Mouse (Mus musculus) limb, embryonic 14.5 days (tissue): Measurements from ENCODE around the gene Tpst2. TPM values are rescaled to one million over a fixed set of nuclear protein-coding genes. Genes with fewer than 3 reads are reported as not detected.

ENCODE experiments used
- ATAC-seq: fragments of 200-750 bp; cut with Nextera tagmentation; 2 replicates; pipeline ENCODE4 v1.8.0; 2017; ENCODE audit warnings: low read depth, moderate number of reproducible peaks, moderate TSS enrichment; ENCODE audit not compliant: low FRiP score
- DNase-seq: peaks from one replicate; pipeline ENCODE4 v3.0.0-alpha.2; 2015; ENCODE audit warnings: low spot score
- H3K27ac ChIP-seq: fragments of 300-500 bp; sonication (generic); replicated peaks from 2 replicates; pipeline ENCODE4 v1.5.1; 2014; ENCODE audit warnings: low read depth, mild to moderate bottlenecking, low read length, moderate library complexity, mixed read lengths
- H3K27me3 ChIP-seq: fragments of 300-500 bp; sonication (generic); 2 replicates; pipeline ENCODE4 v1.6.1; 2014; ENCODE audit warnings: low read length, mixed read lengths; ENCODE audit not compliant: control insufficient read depth, insufficient read depth
- H3K36me3 ChIP-seq: fragments of 300-500 bp; sonication (generic); 2 replicates; pipeline ENCODE4 v1.6.1; 2014; ENCODE audit warnings: mild to moderate bottlenecking, low read length, moderate library complexity, mixed read lengths; ENCODE audit not compliant: control insufficient read depth, insufficient read depth
- H3K4me1 ChIP-seq: fragments of 300-500 bp; sonication (generic); 2 replicates; pipeline ENCODE4 v1.6.1; 2014; ENCODE audit warnings: antibody characterized with exemption, low read length, mixed read lengths; ENCODE audit not compliant: control insufficient read depth, insufficient read depth
- H3K4me2 ChIP-seq: fragments of 300-500 bp; sonication (generic); replicated peaks from 2 replicates; pipeline ENCODE4 v1.6.1; 2014; ENCODE audit warnings: low read depth, mild to moderate bottlenecking, low read length, moderate library complexity; ENCODE audit not compliant: severe bottlenecking
- H3K4me3 ChIP-seq: fragments of 300-500 bp; sonication (generic); replicated peaks from 2 replicates; pipeline ENCODE4 v1.5.1; 2014; ENCODE audit warnings: low read length
- H3K9ac ChIP-seq: fragments of 300-500 bp; sonication (generic); 2 replicates; pipeline ENCODE4 v1.6.1; 2014; ENCODE audit warnings: mild to moderate bottlenecking, low read depth, low read length, moderate library complexity; ENCODE audit not compliant: severe bottlenecking
- H3K9me3 ChIP-seq: fragments of 300-500 bp; sonication (generic); 2 replicates; pipeline ENCODE4 v1.6.1; 2016; ENCODE audit warnings: low read length; ENCODE audit not compliant: control insufficient read depth
- POLR2A ChIP-seq: fragments of 200-500 bp; IDR thresholded peaks from 2 replicates; pipeline ENCODE4 v1.8.0; 2012; ENCODE audit warnings: inconsistent platforms, mild to moderate bottlenecking, moderate library complexity, borderline replicate concordance; ENCODE audit not compliant: insufficient read depth, insufficient read length; ENCODE audit errors: extremely low read depth
- WGBS: fragments of 180-500 bp; shearing (Covaris S2); extraction: QIAGEN DNeasy Blood & Tissue Kit; methylation state at CpG from one replicate; pipeline ENCODE4 v1.1.7; 2014; 5-methylcytosine and 5-hydroxymethylcytosine counted together
- polyA plus RNA-seq, 2 experiments: library from polyadenylated mRNA; depleted of rRNA in 1 of 2; stranded (reverse) in 1 of 2; unstranded in 1 of 2; fragments of >200 nt; fragmentation: Nextera tagmentation in 1 of 2; extraction: Ambion mirVana in 1 of 2; gene quantifications; 2 replicates each; pipeline versions ENCODE4 v1.2.1 to v1.2.3; 2012 to 2014

Tpst2 gene
- polyA plus RNA-seq, 2 experiments: 37.0 to 39.7 TPM

DNA sequence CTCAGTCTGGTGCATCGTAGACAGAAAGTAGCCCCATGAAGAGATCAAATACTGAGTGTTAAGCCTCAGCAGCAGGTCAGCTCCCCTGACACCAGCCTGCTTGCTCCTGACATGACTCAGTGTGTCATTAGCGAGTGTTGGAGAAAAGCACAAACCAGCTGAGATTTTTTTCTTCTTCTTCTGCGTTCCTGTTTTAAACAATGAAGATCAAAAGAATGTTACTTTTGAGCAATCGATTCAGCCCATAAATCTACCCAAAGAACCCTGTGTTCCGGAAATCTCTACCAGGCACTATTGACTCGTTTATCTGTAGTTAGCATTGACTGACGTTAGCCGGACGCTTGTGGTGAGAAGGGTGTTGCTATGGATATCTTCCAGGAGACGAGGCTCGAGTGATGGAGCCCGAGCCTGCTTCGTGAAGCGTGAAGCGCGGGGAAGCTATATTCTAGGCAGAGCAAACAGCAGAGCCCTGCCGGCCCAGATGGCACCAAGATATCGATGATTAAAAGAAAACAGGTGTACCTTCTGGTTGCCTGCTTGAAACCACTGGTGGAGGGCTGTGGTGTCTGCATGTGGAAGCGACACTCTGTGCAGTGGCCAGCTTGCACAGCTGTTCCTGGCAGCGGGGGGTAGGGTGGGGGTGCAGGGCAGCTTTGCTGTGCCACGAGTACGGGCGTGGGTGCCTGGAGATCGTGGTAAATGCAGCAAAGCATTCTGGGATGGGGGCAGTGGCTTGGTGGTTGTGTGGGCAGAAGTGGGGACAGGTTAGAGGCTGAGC lies 5.5 kb upstream of the Tpst2 start:
- Histone ChIP-seq H3K4me3 (no peak overlapping the region), H3K27ac (no peak overlapping the region), H3K4me2 (no peak overlapping the region), H3K9ac (no peak overlapping the region), H3K4me1 (peaks cover 10% of the 10 kb centered on the region), H3K27me3 (0 out of 2 replicates have a peak, but pooled peaks cover 6% of the 10 kb centered on the region), H3K9me3 (no peaks in the 10 kb centered on the region), H3K36me3 (no peaks in the 10 kb centered on the region)
- DNase-seq: no peak
- no peak for TF ChIP-seq POLR2A
- WGBS: 44% methylated on average over 24 of the region's 24 CpGs
- no peak for ATAC-seq

DNA sequence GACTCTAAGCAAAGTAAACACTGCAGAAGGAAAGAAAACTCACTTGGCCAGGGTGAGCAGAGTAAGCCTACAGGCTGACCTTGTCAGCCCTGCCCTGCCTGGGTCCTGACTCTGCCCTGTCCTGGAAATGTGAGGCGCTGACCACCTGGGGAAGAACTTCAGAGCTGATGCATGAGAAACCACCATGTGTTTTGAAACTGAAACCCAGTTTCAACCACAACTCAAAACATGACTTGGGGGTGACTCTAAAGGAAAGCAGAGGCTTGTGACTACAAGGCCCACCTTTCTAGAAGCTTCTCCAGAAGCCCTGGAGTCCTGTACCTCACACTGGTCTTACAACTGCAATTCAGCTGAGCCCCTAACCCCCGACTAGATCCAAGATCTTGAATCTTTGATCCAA lies 3.6 kb upstream of the Tpst2 start:
- no peak for ATAC-seq
- no peak for DNase-seq
- H3K4me3 ChIP-seq: no peak overlapping the region
- WGBS: 77% methylated on average over 2 of the region's 2 CpGs
- no peak for TF ChIP-seq POLR2A
- peaks cover 16% of the 10 kb centered on the region for H3K4me1 ChIP-seq
- H3K9me3 ChIP-seq: no peaks in the 10 kb centered on the region
- no peak overlapping the region for H3K27ac ChIP-seq
- H3K4me2 ChIP-seq: no peak overlapping the region
- H3K36me3 ChIP-seq: no peaks in the 10 kb centered on the region
- 0 out of 2 replicates have a peak, but pooled peaks cover 6% of the 10 kb centered on the region for H3K27me3 ChIP-seq
- H3K9ac ChIP-seq: no peak overlapping the region

DNA sequence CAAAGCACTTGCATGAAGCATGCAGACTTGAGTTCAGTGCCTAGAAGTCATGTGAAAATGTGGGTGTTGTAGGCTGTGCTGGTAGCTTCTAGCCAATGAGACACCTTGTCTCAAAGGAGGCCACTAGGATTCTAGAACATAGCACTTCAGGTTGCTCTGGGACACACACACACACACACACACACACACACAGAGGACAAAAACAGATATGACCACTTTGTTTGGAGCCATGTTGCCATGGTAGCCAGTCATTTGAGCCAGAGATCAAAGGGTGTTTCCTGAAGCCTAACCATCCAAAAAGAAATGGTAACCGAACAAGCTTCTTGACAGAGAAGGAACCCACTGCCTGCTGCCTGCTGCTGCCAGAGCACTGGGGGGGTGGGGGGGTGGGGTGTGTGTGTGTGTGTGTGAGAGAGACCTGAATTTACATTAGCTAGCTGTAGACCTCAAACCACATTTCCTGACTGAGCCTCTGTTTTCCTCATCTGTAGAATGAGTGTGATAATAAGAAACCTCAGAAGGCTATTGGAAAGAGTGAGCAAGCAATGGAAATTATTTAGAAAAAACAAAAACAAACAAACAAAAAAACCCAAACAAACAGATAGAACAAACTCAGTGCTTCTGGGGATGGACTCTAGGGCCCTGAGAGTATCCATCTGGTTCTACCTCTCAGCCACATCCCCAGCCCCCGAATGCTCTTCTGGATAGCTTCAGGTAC lies 2.6 kb upstream of the Tpst2 start:
- Histone ChIP-seq H3K4me1 (peaks cover 18% of the 10 kb centered on the region), H3K27me3 (0 out of 2 replicates have a peak, but pooled peaks cover 2% of the 10 kb centered on the region), H3K4me2 (no peak overlapping the region), H3K36me3 (no peaks in the 10 kb centered on the region), H3K27ac (no peak overlapping the region), H3K9ac (no peak overlapping the region), H3K9me3 (no peaks in the 10 kb centered on the region), H3K4me3 (no peak overlapping the region)
- ATAC-seq: no peak
- no peak for DNase-seq
- TF ChIP-seq POLR2A: no peak
- 47% methylated on average over 2 of the region's 2 CpGs for WGBS

DNA sequence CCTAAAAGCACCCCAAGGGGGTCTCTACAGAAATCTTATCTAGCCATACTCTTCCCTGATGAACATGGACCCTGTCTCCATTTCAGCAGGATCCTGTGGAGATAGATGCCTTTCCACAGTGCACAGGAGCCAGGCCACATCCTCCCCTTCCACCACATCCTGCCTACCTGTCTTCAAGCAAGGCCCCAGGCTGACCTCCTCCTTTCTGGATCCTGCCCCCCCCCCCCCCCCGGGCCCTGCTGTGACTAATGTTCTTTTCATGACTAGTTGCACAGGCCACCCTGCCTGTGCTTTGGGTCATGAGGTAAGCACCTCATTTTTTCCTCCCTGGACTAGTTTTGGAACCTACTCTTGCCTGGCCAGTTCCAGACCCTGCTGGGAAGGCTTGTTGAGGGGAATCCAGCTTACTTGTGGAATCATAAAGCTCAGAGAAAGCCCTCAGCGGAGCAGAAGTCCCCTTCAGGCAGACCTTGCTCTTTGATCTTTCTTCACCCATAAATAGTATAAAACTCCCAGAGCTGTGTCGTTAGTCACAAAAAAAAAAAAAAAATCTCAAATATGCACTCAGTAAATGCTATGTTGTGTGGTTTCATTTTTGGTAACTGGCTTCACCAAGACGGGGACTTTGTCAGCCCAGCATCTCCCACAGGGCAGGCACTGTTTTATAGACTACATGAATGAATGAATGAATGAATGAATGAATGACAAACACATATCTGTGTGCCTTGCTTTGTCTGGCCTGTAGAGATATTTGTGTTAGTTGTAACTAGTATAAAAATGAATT lies 1.3 kb upstream of the Tpst2 start:
- Histone ChIP-seq H3K9me3 (no peaks in the 10 kb centered on the region), H3K4me2 (peak overlapping the region; percentile 68), H3K36me3 (no peaks in the 10 kb centered on the region; the same call in 1 of the 2 replicates), H3K9ac (no peak overlapping the region), H3K27ac (no peak overlapping the region), H3K4me1 (peaks cover 18% of the 10 kb centered on the region), H3K27me3 (no peaks in the 10 kb centered on the region), H3K4me3 (peak overlapping the region; percentile 80)
- no peak for TF ChIP-seq POLR2A
- ATAC-seq (no peak), DNase-seq (no peak)
- WGBS: 12% methylated on average over 4 of the region's 4 CpGs

DNA sequence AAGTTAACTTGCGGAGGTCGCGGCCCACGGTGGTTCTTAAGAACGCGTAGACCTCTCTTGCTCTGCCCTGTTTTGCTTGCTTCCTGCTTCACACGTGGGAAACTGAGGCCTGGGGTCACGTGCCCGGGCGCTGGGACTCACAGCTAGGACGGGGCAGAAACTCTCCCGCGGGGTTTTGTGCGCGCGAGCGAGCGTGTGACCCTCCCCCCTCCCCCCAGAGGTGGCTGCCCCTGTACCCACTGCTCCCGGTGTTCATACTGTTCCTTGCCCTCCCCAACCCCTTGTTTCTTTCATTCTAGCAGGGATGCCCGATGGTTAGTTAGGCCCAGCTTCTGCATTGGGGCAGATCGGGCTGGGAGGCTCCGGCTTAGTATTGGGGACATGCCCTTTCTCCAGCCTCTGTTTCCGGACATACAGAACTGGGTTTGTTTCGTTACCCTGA lies 437 bp downstream of the Tpst2 start:
- peak overlapping the region; percentile 30; the same call in 1 of the 2 replicates for H3K27ac ChIP-seq
- no peak; the same call in none of the 2 replicates for ATAC-seq
- H3K9ac ChIP-seq: peak overlapping the region; percentile 75
- H3K9me3 ChIP-seq: no peaks in the 10 kb centered on the region
- 5% methylated on average over 6 of the region's 24 CpGs for whole genome bisulfite sequencing
- H3K4me1 ChIP-seq: peaks cover 18% of the 10 kb centered on the region
- H3K4me2 ChIP-seq: peak overlapping the region; percentile 63
- no peak for TF ChIP-seq POLR2A
- no peaks in the 10 kb centered on the region for H3K27me3 ChIP-seq
- no peak for DNase-seq
- H3K4me3 ChIP-seq: peak overlapping the region; percentile 80
- H3K36me3 ChIP-seq: no peaks in the 10 kb centered on the region; the same call in 1 of the 2 replicates
